Mouse (Mus musculus) megakaryocyte, embryonic 14.5 days (primary cell): ENCODE measurements around the gene Pitpnm1.

Source experiments
- FLI1 ChIP-seq: IDR thresholded peaks from 2 replicates; pipeline ENCODE4 v1.6.1; 2012; ENCODE audit warnings: low read length, inconsistent platforms, mixed read lengths
- GATA1 ChIP-seq: IDR thresholded peaks from 3 replicates; pipeline ENCODE4 v1.6.1; 2012; ENCODE audit warnings: mixed read lengths, low read length, inconsistent platforms, borderline replicate concordance

DNA sequence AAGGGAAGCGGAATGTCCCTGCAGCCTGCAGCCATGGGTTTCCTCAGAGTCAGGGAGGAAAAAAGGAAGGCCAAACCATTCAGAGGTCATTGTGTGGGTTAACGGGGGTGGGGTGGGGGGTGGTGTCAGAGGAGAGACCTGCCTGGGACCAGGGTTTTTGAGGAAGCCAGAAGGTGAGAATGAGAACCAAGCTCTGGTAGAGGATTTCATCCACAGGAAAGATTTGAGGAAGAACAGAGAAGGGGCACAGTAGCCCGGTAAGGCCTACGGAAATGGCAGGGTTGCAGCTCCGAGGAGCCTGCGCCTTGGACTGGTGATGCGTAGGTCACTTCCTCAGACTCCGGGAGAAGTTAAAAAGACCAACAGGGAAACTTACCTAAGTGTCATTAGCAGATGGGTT is 29.0 kb upstream of the Pitpnm1 start:
- TF ChIP-seq GATA1 (no peak), FLI1 (no peak)
